Mouse (Mus musculus) cerebellum, adult 2 months (tissue): Measurements from ENCODE around the gene Ift81. TPM values are rescaled to one million over a fixed set of nuclear protein-coding genes. Genes with fewer than 3 reads are reported as not detected.
A peak's percentile ranks its signal among the peaks of the same experiment; 100 is the strongest.

Experiments
- DNase-seq, 2 experiments: peaks; one replicate each; pipeline ENCODE4 v3.0.0; 2021
- H3K27ac ChIP-seq: fragments of 200-500 bp; 2 replicates; pipeline ENCODE4 v1.5.1; 2012; ENCODE audit warnings: low read length, control low read depth, inconsistent platforms; ENCODE audit not compliant: insufficient read depth
- H3K27me3 ChIP-seq: fragments of 200-500 bp; 2 replicates; pipeline ENCODE4 v1.6.1; 2012; ENCODE audit warnings: inconsistent platforms, mild to moderate bottlenecking, low read length, moderate library complexity; ENCODE audit not compliant: control insufficient read depth, insufficient read depth
- H3K4me1 ChIP-seq: fragments of 200-500 bp; 2 replicates; pipeline ENCODE4 v1.6.1; 2011; ENCODE audit warnings: low read length; ENCODE audit not compliant: control insufficient read depth, insufficient read depth
- H3K4me3 ChIP-seq: fragments of 200-500 bp; replicated peaks from 2 replicates; pipeline ENCODE3; 2011; ENCODE audit warnings: mild to moderate bottlenecking, low read depth, low read length, control low read depth; ENCODE audit not compliant: insufficient read depth
- CTCF ChIP-seq: fragments of 200-500 bp; IDR thresholded peaks from 2 replicates; pipeline ENCODE4 v1.5.1; 2011; ENCODE audit warnings: low read depth, mild to moderate bottlenecking, control low read depth, low read length, moderate library complexity, borderline replicate concordance; ENCODE audit not compliant: insufficient read depth
- POLR2A ChIP-seq: fragments of 200-500 bp; IDR thresholded peaks from 2 replicates; pipeline ENCODE4 v1.6.1; 2011; ENCODE audit warnings: low read length, control low read depth, borderline replicate concordance; ENCODE audit not compliant: insufficient read depth
- whole genome bisulfite sequencing: fragments of 180-500 bp; shearing (Covaris S2); methylation state at CpG from one replicate; pipeline ENCODE4 v1.1.7; 2018; 5-methylcytosine and 5-hydroxymethylcytosine counted together
- polyA plus RNA-seq: library from polyadenylated mRNA; depleted of rRNA; stranded (reverse); fragments of >200 nt; gene quantifications from 2 replicates; pipeline ENCODE4 v1.2.3, GENCODE M21; 2012

Gene Ift81
- polyA plus RNA-seq, 1 experiment: 20.4 TPM

- 98% methylated on average over 4 of the region's 4 CpGs for WGBS
- DNase-seq: no peak
- TF ChIP-seq CTCF (no peak), POLR2A (no peak)
- Histone ChIP-seq H3K27ac (no peak overlapping the region), H3K4me3 (no peak overlapping the region), H3K27me3 (no peaks in the 10 kb centered on the region), H3K4me1 (peaks cover 8% of the 10 kb centered on the region; the same call in 1 of the 2 replicates)
Measured at GRCm38 (mm10) chr5:122639517-122639916, 25.2 kb upstream of the Ift81 start.

GRCm38 (mm10) chr5:122638296-122638695 lies 24.0 kb upstream of the Ift81 start:
- no peak for TF ChIP-seq POLR2A
- no peak for TF ChIP-seq CTCF
- Histone ChIP-seq H3K27me3 (no peaks in the 10 kb centered on the region), H3K27ac (no peak overlapping the region), H3K4me3 (no peak overlapping the region), H3K4me1 (0 out of 2 replicates have a peak, but pooled peaks cover 2% of the 10 kb centered on the region)
- 81% methylated on average over 2 of the region's 2 CpGs for WGBS
- DNase-seq: no peak

- peak; percentile 39 to 52 for DNase-seq
- Histone ChIP-seq H3K27ac (no peak overlapping the region), H3K4me3 (peak overlapping the region; percentile 61), H3K27me3 (no peaks in the 10 kb centered on the region), H3K4me1 (0 out of 2 replicates have a peak, but pooled peaks cover 2% of the 10 kb centered on the region)
- no peak for TF ChIP-seq POLR2A
- no peak for TF ChIP-seq CTCF
- 18% methylated on average over 16 of the region's 16 CpGs for WGBS
Measured at GRCm38 (mm10) chr5:122636958-122637357, 22.6 kb upstream of the Ift81 start.

GRCm38 (mm10) chr5:122636308-122636707 lies 22.0 kb upstream of the Ift81 start:
- Histone ChIP-seq H3K4me3 (no peak overlapping the region), H3K27me3 (no peaks in the 10 kb centered on the region), H3K4me1 (0 out of 2 replicates have a peak, but pooled peaks cover 2% of the 10 kb centered on the region), H3K27ac (no peak overlapping the region)
- 47% methylated on average over 9 of the region's 9 CpGs for WGBS
- no peak for TF ChIP-seq CTCF
- no peak for TF ChIP-seq POLR2A
- no peak for DNase-seq

GRCm38 (mm10) chr5:122635228-122635627 lies 20.9 kb upstream of the Ift81 start:
- TF ChIP-seq POLR2A: no peak
- TF ChIP-seq CTCF: no peak
- no peaks in the 10 kb centered on the region for H3K27me3 ChIP-seq
- H3K27ac ChIP-seq: no peak overlapping the region
- WGBS: 89% methylated on average over 8 of the region's 8 CpGs
- no peak for DNase-seq
- H3K4me1 ChIP-seq: 0 out of 2 replicates have a peak, but pooled peaks cover 2% of the 10 kb centered on the region
- no peak overlapping the region for H3K4me3 ChIP-seq

GRCm38 (mm10) chr5:122627243-122627642 lies 12.9 kb upstream of the Ift81 start:
- 42% methylated on average over 2 of the region's 2 CpGs for WGBS
- Histone ChIP-seq H3K27me3 (no peaks in the 10 kb centered on the region), H3K27ac (no peak overlapping the region), H3K4me3 (no peak overlapping the region), H3K4me1 (no peaks in the 10 kb centered on the region; the same call in 1 of the 2 replicates)
- peak; percentile 98 for TF ChIP-seq CTCF
- TF ChIP-seq POLR2A: no peak
- peak; percentile 86 to 93 for DNase-seq

- Histone ChIP-seq H3K4me1 (peaks cover 5% of the 10 kb centered on the region), H3K27ac (no peak overlapping the region), H3K4me3 (no peak overlapping the region), H3K27me3 (no peaks in the 10 kb centered on the region)
- TF ChIP-seq CTCF (no peak), POLR2A (no peak)
- DNase-seq: no peak
- 87% methylated on average over 14 of the region's 14 CpGs for WGBS
Measured at GRCm38 (mm10) chr5:122625565-122626252, 11.4 kb upstream of the Ift81 start.

GRCm38 (mm10) chr5:122624952-122625479 lies 10.7 kb upstream of the Ift81 start:
- no peak for DNase-seq
- H3K27me3 ChIP-seq: no peaks in the 10 kb centered on the region
- TF ChIP-seq POLR2A: no peak
- TF ChIP-seq CTCF: no peak
- WGBS: 91% methylated on average over 11 of the region's 11 CpGs
- peaks cover 5% of the 10 kb centered on the region for H3K4me1 ChIP-seq
- H3K27ac ChIP-seq: no peak overlapping the region
- H3K4me3 ChIP-seq: no peak overlapping the region
